Mouse (Mus musculus) small intestine, adult 2 months (tissue): Measurements from ENCODE around the gene Polr2c.

Source experiments
- CTCF ChIP-seq: fragments of 200-500 bp; IDR thresholded peaks from 2 replicates; pipeline ENCODE4 v1.5.1; 2012; ENCODE audit warnings: low read depth, mild to moderate bottlenecking, control low read depth, inconsistent platforms, low read length, moderate library complexity, mixed read lengths; ENCODE audit not compliant: insufficient replicate concordance, insufficient read length; ENCODE audit errors: extremely low read depth
- POLR2A ChIP-seq: fragments of 200-500 bp; IDR thresholded peaks from 2 replicates; pipeline ENCODE4 v1.6.1; 2012; ENCODE audit warnings: low read depth, mild to moderate bottlenecking, control low read depth, inconsistent platforms, low read length, moderate library complexity

GRCm38 (mm10) chr8:94907591-94908300, 50.5 kb downstream of the Polr2c start:
- no peak for TF ChIP-seq POLR2A
- TF ChIP-seq CTCF: no peak
